Mouse (Mus musculus) heart, adult 11 months (tissue): ENCODE data around the gene Plppr2.
A peak's percentile ranks its signal among the peaks of the same experiment; 100 is the strongest.

Source experiments
- DNase-seq: peaks from one replicate; pipeline ENCODE4 v3.0.0; 2022

The Plppr2 gene

GRCm38 (mm10) chr9:21932445-21933137, 4.2 kb upstream of the Plppr2 start:
- peak; percentile 89 for DNase-seq

- no peak for DNase-seq
These were observed 2.8 kb upstream of the Plppr2 start for GRCm38 (mm10) chr9:21934021-21934420.

- peak; percentile 87 for DNase-seq
These were observed 1.2 kb upstream of the Plppr2 start for GRCm38 (mm10) chr9:21935466-21936131.

- DNase-seq, result peak; percentile 92
These were observed 910 bp downstream of the Plppr2 start for GRCm38 (mm10) chr9:21937711-21938175.

GRCm38 (mm10) chr9:21938234-21938855, 1.5 kb downstream of the Plppr2 start:
- peak; percentile 91 for DNase-seq

GRCm38 (mm10) chr9:21943046-21943445, 6.2 kb downstream of the Plppr2 start:
- peak; percentile 85 for DNase-seq

GRCm38 (mm10) chr9:21943638-21944037, 6.8 kb downstream of the Plppr2 start:
- DNase-seq, result no peak

GRCm38 (mm10) chr9:21944267-21944666, 7.4 kb downstream of the Plppr2 start:
- DNase-seq, result no peak

- no peak for DNase-seq
These were observed 10.8 kb downstream of the Plppr2 start for GRCm38 (mm10) chr9:21947540-21948130.

- DNase-seq, result no peak
These were observed 11.3 kb downstream of the Plppr2 start for GRCm38 (mm10) chr9:21948146-21948545.

- DNase-seq, result no peak
These were observed 12.0 kb downstream of the Plppr2 start for GRCm38 (mm10) chr9:21948790-21949189.

- DNase-seq, result no peak
These were observed 13.5 kb downstream of the Plppr2 start for GRCm38 (mm10) chr9:21950322-21950721.

- no peak for DNase-seq
These were observed 15.1 kb downstream of the Plppr2 start for GRCm38 (mm10) chr9:21951977-21952376.

- DNase-seq, result no peak
These were observed 16.8 kb downstream of the Plppr2 start for GRCm38 (mm10) chr9:21953600-21953999.

GRCm38 (mm10) chr9:21954635-21955034, 17.8 kb downstream of the Plppr2 start:
- DNase-seq, result no peak

GRCm38 (mm10) chr9:21955225-21955569, 18.4 kb downstream of the Plppr2 start:
- no peak for DNase-seq

GRCm38 (mm10) chr9:21955570-21956281, 18.9 kb downstream of the Plppr2 start, which contains the start of gene Swsap1:
Gene Swsap1 (plus strand): TSS chr9:21955755.
- peak; percentile 100 for DNase-seq

GRCm38 (mm10) chr9:21958372-21958771, 21.5 kb downstream of the Plppr2 start:
- DNase-seq, result no peak

GRCm38 (mm10) chr9:21959244-21959643, 22.4 kb downstream of the Plppr2 start:
- no peak for DNase-seq

GRCm38 (mm10) chr9:21960135-21960534, 23.3 kb downstream of the Plppr2 start:
- no peak for DNase-seq

- DNase-seq, result no peak
These were observed 23.9 kb downstream of the Plppr2 start for GRCm38 (mm10) chr9:21960558-21961208.

- DNase-seq, result no peak
These were observed 24.6 kb downstream of the Plppr2 start for GRCm38 (mm10) chr9:21961366-21961980.
